Mouse (Mus musculus): ENCODE measurements at regions not wholly inside any gene's neighbourhood (a gene's known extent, or its start where the extent isn't known, plus 50 kb on each side); places are given as distances from the start of the nearest gene placed in this dataset.

DNA sequence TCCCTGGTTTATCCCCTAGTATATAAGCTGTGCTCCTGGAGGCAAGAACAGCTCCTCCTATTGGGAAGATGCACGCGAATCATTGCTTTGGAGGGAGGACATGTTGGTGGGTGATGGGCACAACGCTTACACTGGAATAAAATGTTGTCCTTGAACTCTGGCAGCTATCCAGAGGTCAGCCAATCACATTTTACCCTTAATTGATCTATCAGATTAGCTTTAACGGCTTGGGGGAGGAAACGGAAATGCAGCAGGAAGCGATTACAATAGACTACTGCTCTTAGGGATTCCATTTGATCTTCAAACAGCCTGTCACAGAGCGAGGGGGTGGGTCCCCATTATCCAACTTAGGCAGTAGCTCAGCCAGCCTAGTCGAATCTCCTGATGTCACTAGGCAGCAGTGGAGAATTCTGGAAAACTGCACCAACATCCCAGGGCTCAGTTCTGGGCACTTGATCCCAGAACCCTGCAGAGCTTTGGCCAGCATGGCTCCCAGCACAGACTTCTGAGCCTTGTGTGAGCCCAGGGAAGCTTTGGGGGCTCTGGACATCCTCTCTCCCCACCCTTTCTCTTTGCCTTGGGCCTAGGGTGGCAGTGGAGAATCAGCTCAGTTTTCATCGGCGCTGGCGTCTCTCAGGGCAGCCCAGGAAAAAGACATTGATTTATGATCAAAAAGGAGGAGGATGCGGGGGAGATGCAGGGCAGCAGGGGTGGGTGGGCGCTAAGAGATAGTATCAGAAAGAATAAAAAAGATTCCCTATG lies 275.4 kb downstream of the Uaca start:
- Histone ChIP-seq H3K36me3 (ENCODE audit: control insufficient read depth, insufficient read depth, low read length) (no peaks in the 10 kb centered on the region), H3K4me2 (ENCODE audit: low read depth, low read length) (no peak overlapping the region), H3K27me3 (ENCODE audit: control insufficient read depth, insufficient read depth, low read length) (no peaks in the 10 kb centered on the region), H3K4me3 (ENCODE audit: low read depth, low read length) (no peak overlapping the region), H3K4me1 (ENCODE audit: control insufficient read depth, insufficient read depth, low read length) (peaks cover 13% of the 10 kb centered on the region; the same call in 1 of the 2 replicates), H3K9me3 (ENCODE audit: control insufficient read depth, low read length) (no peaks in the 10 kb centered on the region), H3K9ac (replicated peaks; ENCODE audit: low read depth, low read length) (no peak overlapping the region), H3K27ac (ENCODE audit: low read depth, low read length) (no peak overlapping the region)
- ATAC-seq (ENCODE audit: low read depth) = no peak
- 12% methylated on average over 13 of the region's 13 CpGs for WGBS

DNA sequence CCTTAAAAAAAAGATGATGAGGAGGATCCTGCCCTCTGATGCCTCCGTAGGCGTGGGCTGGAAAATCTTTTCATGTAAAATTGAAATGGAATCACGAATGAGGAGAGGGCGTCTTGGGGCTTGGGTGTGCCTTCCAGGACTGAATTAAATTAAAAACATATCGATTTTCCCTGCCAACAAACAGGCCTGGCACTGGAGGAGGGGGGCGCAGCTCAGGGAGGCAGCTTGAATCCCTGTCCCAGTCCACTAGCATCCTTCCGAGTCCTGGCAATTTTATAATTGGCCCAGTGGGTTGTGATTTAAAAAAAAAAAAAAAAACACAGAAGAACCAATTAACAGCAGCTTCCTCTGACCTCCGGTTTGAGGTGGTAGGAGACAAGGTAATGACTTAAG lies 276.0 kb downstream of the Uaca start:
- H3K9ac ChIP-seq (replicated peaks; ENCODE audit: low read depth, low read length) = no peak overlapping the region
- WGBS = 21% methylated on average over 8 of the region's 8 CpGs
- H3K27ac ChIP-seq (ENCODE audit: low read depth, low read length) = no peak overlapping the region
- H3K9me3 ChIP-seq (ENCODE audit: control insufficient read depth, low read length) = no peaks in the 10 kb centered on the region
- H3K4me3 ChIP-seq (ENCODE audit: low read depth, low read length) = no peak overlapping the region
- no peak overlapping the region for H3K4me2 ChIP-seq (ENCODE audit: low read depth, low read length)
- no peaks in the 10 kb centered on the region for H3K27me3 ChIP-seq (ENCODE audit: control insufficient read depth, insufficient read depth, low read length)
- H3K36me3 ChIP-seq (ENCODE audit: control insufficient read depth, insufficient read depth, low read length) = no peaks in the 10 kb centered on the region
- H3K4me1 ChIP-seq (ENCODE audit: control insufficient read depth, insufficient read depth, low read length) = peaks cover 13% of the 10 kb centered on the region; the same call in 1 of the 2 replicates
- no peak for ATAC-seq (ENCODE audit: low read depth)

DNA sequence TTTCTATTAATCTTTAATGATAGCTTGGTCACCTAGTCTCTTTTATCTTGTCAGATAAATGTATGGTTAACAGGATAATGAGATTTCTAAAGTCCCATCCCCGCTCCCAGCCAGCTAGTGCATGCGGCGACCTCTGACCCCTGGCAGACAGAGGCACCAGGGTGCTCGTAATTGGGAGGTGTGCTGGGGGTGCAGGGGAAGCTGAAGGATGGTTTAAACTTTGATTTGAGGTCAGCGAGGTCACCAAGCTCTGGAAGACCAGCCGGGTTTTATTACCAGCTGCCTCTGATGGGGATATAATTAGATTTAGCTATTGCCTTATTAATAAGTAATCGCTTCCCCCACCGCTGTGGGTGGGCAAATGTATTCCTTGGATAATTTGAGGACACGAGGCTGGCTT lies 276.5 kb downstream of the Uaca start:
- Histone ChIP-seq H3K4me3 (ENCODE audit: low read depth, low read length) (no peak overlapping the region), H3K36me3 (ENCODE audit: control insufficient read depth, insufficient read depth, low read length) (no peaks in the 10 kb centered on the region), H3K9ac (replicated peaks; ENCODE audit: low read depth, low read length) (no peak overlapping the region), H3K9me3 (ENCODE audit: control insufficient read depth, low read length) (no peaks in the 10 kb centered on the region), H3K4me2 (ENCODE audit: low read depth, low read length) (no peak overlapping the region), H3K27ac (ENCODE audit: low read depth, low read length) (no peak overlapping the region), H3K4me1 (ENCODE audit: control insufficient read depth, insufficient read depth, low read length) (peaks cover 13% of the 10 kb centered on the region; the same call in 1 of the 2 replicates), H3K27me3 (ENCODE audit: control insufficient read depth, insufficient read depth, low read length) (no peaks in the 10 kb centered on the region)
- no peak for ATAC-seq (ENCODE audit: low read depth)
- 16% methylated on average over 9 of the region's 9 CpGs for WGBS

DNA sequence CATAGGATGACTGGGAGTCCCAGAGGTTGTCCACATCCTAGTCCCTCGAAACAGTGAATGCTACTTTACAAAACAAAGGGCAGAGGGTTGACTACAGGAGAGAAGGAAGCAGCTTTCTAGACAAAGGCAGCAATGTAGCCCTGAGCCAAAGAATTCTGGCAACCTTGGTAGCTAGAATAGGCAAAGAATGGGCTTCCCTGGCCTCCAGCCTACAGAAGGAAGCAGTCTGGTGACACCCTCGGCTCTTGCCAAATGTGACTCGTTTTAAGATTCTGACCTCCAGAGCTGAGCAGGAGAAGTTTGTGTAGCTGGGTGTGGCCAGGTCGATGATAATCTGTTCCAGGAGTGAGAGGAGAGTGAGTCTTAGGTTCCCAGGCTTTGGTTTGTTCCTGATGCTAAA lies 279.1 kb downstream of the Uaca start:
- 60% methylated on average over 4 of the region's 4 CpGs for WGBS
- Histone ChIP-seq H3K4me2 (ENCODE audit: low read depth, low read length) (no peak overlapping the region), H3K4me1 (ENCODE audit: control insufficient read depth, insufficient read depth, low read length) (peaks cover 13% of the 10 kb centered on the region; the same call in 1 of the 2 replicates), H3K27me3 (ENCODE audit: control insufficient read depth, insufficient read depth, low read length) (no peaks in the 10 kb centered on the region), H3K4me3 (ENCODE audit: low read depth, low read length) (no peak overlapping the region), H3K9me3 (ENCODE audit: control insufficient read depth, low read length) (no peaks in the 10 kb centered on the region), H3K36me3 (ENCODE audit: control insufficient read depth, insufficient read depth, low read length) (no peaks in the 10 kb centered on the region), H3K9ac (replicated peaks; ENCODE audit: low read depth, low read length) (no peak overlapping the region), H3K27ac (ENCODE audit: low read depth, low read length) (no peak overlapping the region)
- no peak for ATAC-seq (ENCODE audit: low read depth)

DNA sequence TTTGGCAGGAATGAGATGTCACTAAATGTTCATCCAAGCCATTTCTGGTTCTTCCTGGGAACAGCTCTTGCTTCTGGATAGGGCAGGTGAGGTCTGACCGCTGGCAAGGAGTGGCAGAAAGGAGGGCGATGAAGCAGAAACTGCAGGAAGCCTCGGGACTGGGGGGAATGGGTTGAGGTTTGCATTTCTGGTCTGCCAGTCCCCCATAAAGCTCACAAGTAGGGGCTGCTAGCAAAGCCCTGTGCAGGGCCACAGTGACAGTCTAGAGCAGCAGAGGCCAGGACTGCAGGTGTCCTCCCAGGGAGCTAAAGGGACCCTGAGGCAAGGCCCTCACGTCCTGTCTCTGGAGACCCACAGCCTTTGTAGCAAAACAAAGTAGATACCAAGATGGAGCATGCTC lies 280.7 kb downstream of the Uaca start:
- no peak for ATAC-seq (ENCODE audit: low read depth)
- Histone ChIP-seq H3K9me3 (ENCODE audit: control insufficient read depth, low read length) (no peaks in the 10 kb centered on the region), H3K27me3 (ENCODE audit: control insufficient read depth, insufficient read depth, low read length) (no peaks in the 10 kb centered on the region), H3K27ac (ENCODE audit: low read depth, low read length) (no peak overlapping the region), H3K4me3 (ENCODE audit: low read depth, low read length) (no peak overlapping the region), H3K4me2 (ENCODE audit: low read depth, low read length) (no peak overlapping the region), H3K36me3 (ENCODE audit: control insufficient read depth, insufficient read depth, low read length) (no peaks in the 10 kb centered on the region), H3K4me1 (ENCODE audit: control insufficient read depth, insufficient read depth, low read length) (peaks cover 9% of the 10 kb centered on the region; the same call in 1 of the 2 replicates), H3K9ac (replicated peaks; ENCODE audit: low read depth, low read length) (no peak overlapping the region)
- WGBS = 67% methylated on average over 4 of the region's 4 CpGs

DNA sequence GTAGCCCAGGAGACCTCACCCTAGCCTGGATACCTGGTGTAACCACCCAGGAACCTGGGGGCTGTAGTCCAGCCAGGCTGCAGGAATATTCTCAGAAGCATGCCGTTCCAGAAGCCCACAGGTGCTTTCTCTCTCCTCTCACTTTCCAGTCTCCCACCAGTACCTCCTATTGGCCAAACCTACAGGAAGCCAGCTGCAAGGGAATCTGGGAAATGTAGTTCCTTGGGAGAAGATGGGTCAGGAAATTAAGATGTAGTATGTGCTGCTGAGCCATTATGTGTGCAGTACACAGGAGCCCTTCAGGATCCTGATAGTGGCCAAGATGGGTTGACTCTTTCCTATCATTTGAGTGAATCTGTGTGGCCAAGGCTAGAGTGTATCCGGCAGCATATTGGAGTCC lies 282.8 kb downstream of the Uaca start:
- ATAC-seq (ENCODE audit: low read depth) = no peak
- H3K9me3 ChIP-seq (ENCODE audit: control insufficient read depth, low read length) = no peaks in the 10 kb centered on the region
- H3K4me1 ChIP-seq (ENCODE audit: control insufficient read depth, insufficient read depth, low read length) = peaks cover 9% of the 10 kb centered on the region; the same call in 1 of the 2 replicates
- no peaks in the 10 kb centered on the region for H3K27me3 ChIP-seq (ENCODE audit: control insufficient read depth, insufficient read depth, low read length)
- no peak overlapping the region for H3K4me2 ChIP-seq (ENCODE audit: low read depth, low read length)
- H3K27ac ChIP-seq (ENCODE audit: low read depth, low read length) = no peak overlapping the region
- no peak overlapping the region for H3K9ac ChIP-seq (replicated peaks; ENCODE audit: low read depth, low read length)
- H3K4me3 ChIP-seq (ENCODE audit: low read depth, low read length) = no peak overlapping the region
- no peaks in the 10 kb centered on the region for H3K36me3 ChIP-seq (ENCODE audit: control insufficient read depth, insufficient read depth, low read length)
- 56% methylated on average over 2 of the region's 2 CpGs for WGBS

DNA sequence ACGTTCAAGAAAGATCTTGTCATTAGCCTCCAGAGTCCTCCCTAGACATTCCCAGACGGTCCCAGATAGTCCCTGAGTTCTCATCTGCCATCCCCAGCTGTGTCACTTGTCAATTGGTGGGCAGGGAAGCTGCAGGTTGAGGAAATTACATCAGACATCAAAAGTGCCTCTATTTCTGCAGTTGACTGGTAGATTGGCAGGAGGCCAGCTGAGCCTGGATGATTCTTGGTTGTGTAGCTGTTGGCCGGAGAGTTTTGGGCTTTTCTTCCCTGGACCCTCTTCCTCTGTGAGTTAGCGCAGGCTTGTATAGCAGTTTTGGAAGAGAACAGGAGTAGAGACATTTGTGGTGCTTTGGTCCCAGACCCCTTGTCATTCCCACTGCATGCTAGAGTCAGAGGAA lies 283.5 kb downstream of the Uaca start:
- ATAC-seq (ENCODE audit: low read depth) = no peak
- Histone ChIP-seq H3K9ac (replicated peaks; ENCODE audit: low read depth, low read length) (no peak overlapping the region), H3K27ac (ENCODE audit: low read depth, low read length) (no peak overlapping the region), H3K9me3 (ENCODE audit: control insufficient read depth, low read length) (no peaks in the 10 kb centered on the region), H3K4me1 (ENCODE audit: control insufficient read depth, insufficient read depth, low read length) (peaks cover 13% of the 10 kb centered on the region), H3K27me3 (ENCODE audit: control insufficient read depth, insufficient read depth, low read length) (no peaks in the 10 kb centered on the region), H3K4me3 (ENCODE audit: low read depth, low read length) (no peak overlapping the region), H3K4me2 (ENCODE audit: low read depth, low read length) (no peak overlapping the region), H3K36me3 (ENCODE audit: control insufficient read depth, insufficient read depth, low read length) (no peaks in the 10 kb centered on the region)
- WGBS = 71% methylated on average over 4 of the region's 4 CpGs

DNA sequence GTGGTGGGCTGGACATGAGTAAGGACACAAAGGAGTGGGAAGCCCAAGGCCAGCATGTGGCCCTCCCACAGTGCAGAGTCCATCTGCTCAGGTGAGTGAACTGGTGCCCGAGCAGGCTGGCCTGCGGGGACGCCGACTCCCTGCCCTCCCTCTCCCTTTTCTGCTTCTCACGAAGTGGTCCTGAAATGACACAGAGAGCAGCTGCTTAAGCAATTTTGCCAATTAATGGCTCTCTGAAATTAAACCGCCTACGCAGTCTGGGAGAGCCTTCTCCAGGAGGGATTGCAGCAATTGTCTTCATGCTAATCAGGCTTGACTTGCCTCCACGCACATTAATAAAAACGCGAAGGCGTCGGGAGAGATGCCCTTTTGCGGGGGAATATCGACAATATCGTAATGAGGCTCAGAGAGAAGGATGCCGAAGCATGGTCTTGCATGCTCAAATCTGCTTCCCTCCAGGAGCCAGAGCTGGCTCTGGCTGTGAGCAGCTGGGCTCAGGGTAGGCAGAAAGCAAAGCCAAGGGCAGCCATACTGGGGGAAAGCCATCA lies 287.2 kb downstream of the Uaca start:
- peak; percentile 63; the same call in 1 of the 2 replicates for ATAC-seq (ENCODE audit: low read depth)
- no peaks in the 10 kb centered on the region for H3K36me3 ChIP-seq (ENCODE audit: control insufficient read depth, insufficient read depth, low read length)
- H3K27ac ChIP-seq (ENCODE audit: low read depth, low read length) = peak overlapping the region; percentile 35
- no peak overlapping the region for H3K4me3 ChIP-seq (ENCODE audit: low read depth, low read length)
- H3K4me1 ChIP-seq (ENCODE audit: control insufficient read depth, insufficient read depth, low read length) = peaks cover 19% of the 10 kb centered on the region
- H3K9me3 ChIP-seq (ENCODE audit: control insufficient read depth, low read length) = no peaks in the 10 kb centered on the region
- H3K4me2 ChIP-seq (ENCODE audit: low read depth, low read length) = no peak overlapping the region; the same call in 1 of the 2 replicates
- no peaks in the 10 kb centered on the region for H3K27me3 ChIP-seq (ENCODE audit: control insufficient read depth, insufficient read depth, low read length)
- WGBS = 23% methylated on average over 16 of the region's 16 CpGs
- H3K9ac ChIP-seq (replicated peaks; ENCODE audit: low read depth, low read length) = no peak overlapping the region

DNA sequence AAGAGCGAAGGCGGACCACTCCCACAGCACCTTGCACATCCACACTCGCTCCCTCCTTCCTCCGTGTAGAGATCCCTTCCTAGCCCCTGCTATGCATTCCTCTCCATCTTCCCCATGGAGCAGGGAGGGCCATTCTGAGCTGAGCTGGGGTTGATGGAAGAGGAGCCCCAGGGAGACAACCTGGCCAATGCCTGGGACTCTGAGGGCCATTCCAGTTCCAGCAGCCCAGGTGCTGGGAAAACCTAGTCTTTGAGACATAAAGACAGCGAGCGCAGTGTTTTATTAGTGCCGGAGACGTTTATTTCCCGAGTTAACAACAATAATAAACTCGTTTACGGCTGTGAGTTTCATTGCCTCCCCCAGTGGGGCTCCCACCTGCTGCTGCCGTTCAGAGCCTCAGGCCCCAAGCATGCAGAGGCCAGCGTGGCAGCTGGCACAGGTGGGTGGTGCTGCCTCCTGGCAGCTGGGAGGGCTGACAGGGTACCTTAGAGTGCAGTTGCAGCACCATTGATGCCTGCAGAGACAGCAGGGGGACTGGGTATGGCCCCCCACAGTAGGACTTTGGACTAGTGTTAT lies 287.4 kb upstream of the Tle3 start:
- 22% methylated on average over 13 of the region's 13 CpGs for WGBS
- no peaks in the 10 kb centered on the region for H3K27me3 ChIP-seq (ENCODE audit: control insufficient read depth, insufficient read depth, low read length)
- H3K9ac ChIP-seq (replicated peaks; ENCODE audit: low read depth, low read length) = no peak overlapping the region
- H3K4me3 ChIP-seq (ENCODE audit: low read depth, low read length) = no peak overlapping the region
- 0 out of 2 replicates have a peak, but pooled peaks have one; percentile 17 for ATAC-seq (ENCODE audit: low read depth)
- H3K36me3 ChIP-seq (ENCODE audit: control insufficient read depth, insufficient read depth, low read length) = no peaks in the 10 kb centered on the region
- H3K27ac ChIP-seq (ENCODE audit: low read depth, low read length) = no peak overlapping the region
- H3K4me2 ChIP-seq (ENCODE audit: low read depth, low read length) = no peak overlapping the region
- H3K4me1 ChIP-seq (ENCODE audit: control insufficient read depth, insufficient read depth, low read length) = peaks cover 19% of the 10 kb centered on the region
- no peaks in the 10 kb centered on the region for H3K9me3 ChIP-seq (ENCODE audit: control insufficient read depth, low read length)

Measured in neural tube, embryonic 14.5 days (tissue).